Mouse (Mus musculus): ENCODE results near the gene Mup11. TPM values are rescaled to one million over a fixed set of nuclear protein-coding genes. Genes with fewer than 3 reads are reported as not detected.
"Not testable (repeated sequence)": the region's sequence is repeated elsewhere in the genome, so short reads cannot be mapped to it uniquely, and the experiment has no call there.

Gene Mup11
- total RNA-seq (2021) = 1 to 10 TPM in 1 of 2 experiments, not detected in 1; 2.9 TPM
- long read RNA-seq, experiment 1 = 0 reads
- long read RNA-seq, experiment 2, partial matches to known transcripts = 1 of 3 reads
- long read RNA-seq, experiment 2, other reads (novel, unspliced or antisense) = 0 of 3 reads

DNA sequence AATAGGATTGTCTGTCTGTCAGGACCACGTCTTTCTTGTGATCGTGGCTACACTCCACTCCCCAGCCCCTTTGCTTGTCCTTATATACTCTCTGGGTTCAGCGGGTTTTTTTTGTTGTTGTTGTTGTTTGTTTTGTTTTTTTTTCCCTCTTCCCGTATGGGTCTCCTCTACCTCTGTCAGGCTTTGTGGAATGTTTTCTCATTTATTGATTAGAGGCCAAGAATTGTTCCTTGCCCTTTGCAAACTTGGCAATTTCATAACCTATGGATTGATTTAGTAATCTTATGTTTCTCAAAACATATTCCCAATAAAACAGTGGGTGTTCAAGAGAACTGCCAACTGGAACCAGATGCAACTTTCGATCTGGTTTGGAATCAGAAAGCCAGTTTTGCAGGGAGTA, at the start of gene Mup11:
Gene Mup11 (minus strand): TSS at position 101 of the 400 bp plus-strand sequence.
- DNase-seq (ENCODE audit: low spot score in 2 of 2) = not testable (repeated sequence)

Other genes with a start within 250 kb of the Mup11 start
- gene Mup9, start 240.5 kb downstream of the Mup11 start, total RNA-seq (2021) = not detected
- not detected for gene Mup1, start 160.5 kb downstream of the Mup11 start, total RNA-seq (2021)
- gene Mup10, start 80.2 kb downstream of the Mup11 start, total RNA-seq (2021) = 1 to 10 TPM in 1 of 2 experiments, not detected in 1; 3.4 TPM
- 1 to 10 TPM in 1 of 2 experiments, not detected in 1; 1.0 TPM for gene Mup12, start 78.9 kb upstream of the Mup11 start, total RNA-seq (2021)
- gene Mup22, start 159.1 kb upstream of the Mup11 start, total RNA-seq (2021) = 100 to 1,000 TPM in 1 of 2 experiments, 1 to 10 TPM in 1; 2.9 to 249 TPM